Mouse (Mus musculus) intestine, embryonic 15.5 days (tissue): ENCODE measurements around the gene Tert. TPM values are rescaled to one million over a fixed set of nuclear protein-coding genes. Genes with fewer than 3 reads are reported as not detected.

ENCODE experiments used
- ATAC-seq: fragments of 200-750 bp; cut with Nextera tagmentation; 2 replicates; pipeline ENCODE4 v1.8.0; 2017; ENCODE audit warnings: moderate TSS enrichment, moderate library complexity
- H3K27ac ChIP-seq: fragments of 300-500 bp; sonication (generic); 2 replicates; pipeline ENCODE4 v1.5.1; 2015; ENCODE audit warnings: mild to moderate bottlenecking, inconsistent platforms
- H3K27me3 ChIP-seq: fragments of 300-500 bp; sonication (generic); replicated peaks from 2 replicates; pipeline ENCODE4 v1.6.1; 2015; ENCODE audit warnings: inconsistent platforms
- H3K36me3 ChIP-seq: fragments of 300-500 bp; sonication (generic); 2 replicates; pipeline ENCODE4 v1.6.1; 2015; ENCODE audit warnings: inconsistent platforms
- H3K4me1 ChIP-seq: fragments of 300-500 bp; sonication (generic); replicated peaks from 2 replicates; pipeline ENCODE4 v1.6.1; 2015; ENCODE audit warnings: inconsistent platforms
- H3K4me2 ChIP-seq: fragments of 300-500 bp; sonication (generic); replicated peaks from 2 replicates; pipeline ENCODE4 v1.6.1; 2015; ENCODE audit warnings: mild to moderate bottlenecking, inconsistent platforms
- H3K4me3 ChIP-seq: fragments of 300-500 bp; sonication (generic); replicated peaks from 2 replicates; pipeline ENCODE4 v1.5.1; 2015; ENCODE audit warnings: inconsistent platforms
- H3K9ac ChIP-seq: fragments of 300-500 bp; sonication (generic); 2 replicates; pipeline ENCODE4 v1.6.1; 2015; ENCODE audit warnings: inconsistent platforms
- H3K9me3 ChIP-seq: fragments of 300-500 bp; sonication (generic); 2 replicates; pipeline ENCODE4 v1.6.1; 2016; ENCODE audit warnings: inconsistent platforms
- WGBS: fragments of 180-500 bp; shearing (Covaris S2); methylation state at CpG from one replicate; pipeline ENCODE4 v1.1.7; 2015; 5-methylcytosine and 5-hydroxymethylcytosine counted together
- polyA plus RNA-seq: library from polyadenylated mRNA; unstranded; fragments of >200 nt; fragmentation: Nextera tagmentation; extraction: Ambion mirVana; gene quantifications from 2 replicates; pipeline ENCODE4 v1.2.1, GENCODE M21; 2015

The Tert gene
- polyA plus RNA-seq: 5.1 and 5.7 TPM in 2 replicates

GRCm38 (mm10) chr13:73626745-73627549 is at the start of gene Tert:
TSS of gene Tert (plus strand) at chr13:73626911.
- no peaks in the 10 kb centered on the region for H3K9me3 ChIP-seq
- 8% methylated on average over 47 of the region's 47 CpGs for WGBS
- peak within 1 kb of the TSS; percentile 55 for H3K9ac ChIP-seq
- H3K4me1 ChIP-seq: peaks cover 11% of the 10 kb centered on the region
- H3K36me3 ChIP-seq: no peaks in the 10 kb centered on the region
- peak within 1 kb of the TSS; percentile 97 for H3K4me2 ChIP-seq
- H3K4me3 ChIP-seq: peak within 1 kb of the TSS; percentile 62
- no peaks in the 10 kb centered on the region for H3K27me3 ChIP-seq
- peak; percentile 89 for ATAC-seq
- H3K27ac ChIP-seq: peak within 1 kb of the TSS; percentile 44; the same call in 1 of the 2 replicates

GRCm38 (mm10) chr13:73577277-73577676 is 49.4 kb upstream of the Tert start:
- H3K36me3 ChIP-seq: no peaks in the 10 kb centered on the region
- no peaks in the 10 kb centered on the region for H3K27me3 ChIP-seq
- no peak for ATAC-seq
- no peak overlapping the region for H3K4me3 ChIP-seq
- H3K27ac ChIP-seq: no peak overlapping the region
- no peaks in the 10 kb centered on the region for H3K4me1 ChIP-seq
- no peak overlapping the region for H3K4me2 ChIP-seq
- no peak overlapping the region for H3K9ac ChIP-seq
- no peaks in the 10 kb centered on the region for H3K9me3 ChIP-seq
- WGBS: 65% methylated on average over 2 of the region's 2 CpGs

GRCm38 (mm10) chr13:73591488-73591887 is 35.2 kb upstream of the Tert start:
- Histone ChIP-seq H3K4me3 (no peak overlapping the region), H3K27me3 (0 out of 2 replicates have a peak, but pooled peaks cover 3% of the 10 kb centered on the region), H3K36me3 (no peaks in the 10 kb centered on the region), H3K4me1 (no peaks in the 10 kb centered on the region), H3K9ac (no peak overlapping the region), H3K27ac (no peak overlapping the region), H3K9me3 (no peaks in the 10 kb centered on the region), H3K4me2 (no peak overlapping the region)
- 84% methylated on average over 3 of the region's 3 CpGs for WGBS
- ATAC-seq: no peak

GRCm38 (mm10) chr13:73592546-73592945 is 34.2 kb upstream of the Tert start:
- Histone ChIP-seq H3K9me3 (no peaks in the 10 kb centered on the region), H3K36me3 (no peaks in the 10 kb centered on the region), H3K4me3 (no peak overlapping the region), H3K27me3 (0 out of 2 replicates have a peak, but pooled peaks cover 3% of the 10 kb centered on the region), H3K4me1 (no peaks in the 10 kb centered on the region), H3K27ac (no peak overlapping the region), H3K9ac (no peak overlapping the region), H3K4me2 (no peak overlapping the region)
- ATAC-seq: no peak
- WGBS: 50% methylated on average over 2 of the region's 2 CpGs

GRCm38 (mm10) chr13:73596276-73596675 is 30.4 kb upstream of the Tert start:
- H3K36me3 ChIP-seq: no peaks in the 10 kb centered on the region
- H3K4me2 ChIP-seq: no peak overlapping the region
- H3K4me3 ChIP-seq: no peak overlapping the region
- ATAC-seq: no peak
- no peaks in the 10 kb centered on the region for H3K9me3 ChIP-seq
- 0 out of 2 replicates have a peak, but pooled peaks cover 3% of the 10 kb centered on the region for H3K27me3 ChIP-seq
- no peak overlapping the region for H3K9ac ChIP-seq
- H3K4me1 ChIP-seq: no peaks in the 10 kb centered on the region
- no peak overlapping the region for H3K27ac ChIP-seq
- 73% methylated on average over 4 of the region's 4 CpGs for WGBS

GRCm38 (mm10) chr13:73600217-73600616 is 26.5 kb upstream of the Tert start:
- H3K4me1 ChIP-seq: peaks cover 7% of the 10 kb centered on the region
- H3K36me3 ChIP-seq: no peaks in the 10 kb centered on the region
- no peak overlapping the region for H3K4me3 ChIP-seq
- H3K4me2 ChIP-seq: no peak overlapping the region
- H3K9ac ChIP-seq: no peak overlapping the region
- H3K27me3 ChIP-seq: 0 out of 2 replicates have a peak, but pooled peaks cover 3% of the 10 kb centered on the region
- no peak for ATAC-seq
- 76% methylated on average over 4 of the region's 4 CpGs for WGBS
- no peaks in the 10 kb centered on the region for H3K9me3 ChIP-seq
- H3K27ac ChIP-seq: no peak overlapping the region

GRCm38 (mm10) chr13:73603046-73603445 is 23.7 kb upstream of the Tert start:
- WGBS: 50% methylated on average over 4 of the region's 4 CpGs
- no peak overlapping the region for H3K27ac ChIP-seq
- peaks cover 7% of the 10 kb centered on the region for H3K4me1 ChIP-seq
- peak overlapping the region; percentile 78 for H3K4me2 ChIP-seq
- no peak for ATAC-seq
- H3K9me3 ChIP-seq: no peaks in the 10 kb centered on the region
- peak overlapping the region; percentile 77 for H3K9ac ChIP-seq
- no peaks in the 10 kb centered on the region for H3K27me3 ChIP-seq
- H3K4me3 ChIP-seq: peak overlapping the region; percentile 83
- H3K36me3 ChIP-seq: peaks cover 8% of the 10 kb centered on the region

- H3K27ac ChIP-seq: peak within 1 kb of the TSS; percentile 54; the same call in 1 of the 2 replicates
- H3K4me2 ChIP-seq: peak within 1 kb of the TSS; percentile 78
- H3K9me3 ChIP-seq: no peaks in the 10 kb centered on the region
- H3K36me3 ChIP-seq: peaks cover 10% of the 10 kb centered on the region
- peak within 1 kb of the TSS; percentile 77 for H3K9ac ChIP-seq
- no peaks in the 10 kb centered on the region for H3K27me3 ChIP-seq
- ATAC-seq: peak; percentile 99
- peaks cover 7% of the 10 kb centered on the region for H3K4me1 ChIP-seq
- WGBS: under 1% methylated on average over 53 of the region's 53 CpGs
- H3K4me3 ChIP-seq: peak within 1 kb of the TSS; percentile 83
Observed at GRCm38 (mm10) chr13:73603522-73604155, 23.1 kb upstream of the Tert start, which contains the start of gene Clptm1l. TSS of gene Clptm1l (plus strand) at chr13:73604006.

- Histone ChIP-seq H3K4me3 (peak overlapping the region; percentile 83), H3K36me3 (peaks cover 17% of the 10 kb centered on the region), H3K4me1 (peaks cover 7% of the 10 kb centered on the region), H3K9me3 (no peaks in the 10 kb centered on the region), H3K4me2 (peak overlapping the region; percentile 78), H3K27me3 (no peaks in the 10 kb centered on the region), H3K27ac (peak overlapping the region; percentile 48; the same call in 1 of the 2 replicates), H3K9ac (peak overlapping the region; percentile 77)
- WGBS: 3% methylated on average over 28 of the region's 39 CpGs
- peak; percentile 86 for ATAC-seq
Observed at GRCm38 (mm10) chr13:73604156-73604957, 22.4 kb upstream of the Tert start.

- no peak overlapping the region for H3K9ac ChIP-seq
- peaks cover 57% of the 10 kb centered on the region for H3K36me3 ChIP-seq
- no peak overlapping the region for H3K27ac ChIP-seq
- no peaks in the 10 kb centered on the region for H3K4me1 ChIP-seq
- no peaks in the 10 kb centered on the region for H3K9me3 ChIP-seq
- no peak overlapping the region for H3K4me3 ChIP-seq
- 95% methylated on average over 5 of the region's 5 CpGs for WGBS
- H3K4me2 ChIP-seq: no peak overlapping the region
- ATAC-seq: no peak
- no peaks in the 10 kb centered on the region for H3K27me3 ChIP-seq
Observed at GRCm38 (mm10) chr13:73618406-73618805, 8.3 kb upstream of the Tert start.

- peaks cover 40% of the 10 kb centered on the region for H3K36me3 ChIP-seq
- H3K27me3 ChIP-seq: no peaks in the 10 kb centered on the region
- no peaks in the 10 kb centered on the region for H3K9me3 ChIP-seq
- H3K4me1 ChIP-seq: no peaks in the 10 kb centered on the region
- no peak overlapping the region for H3K4me2 ChIP-seq
- no peak overlapping the region for H3K27ac ChIP-seq
- no peak overlapping the region for H3K9ac ChIP-seq
- WGBS: 73% methylated on average over 6 of the region's 6 CpGs
- no peak for ATAC-seq
- H3K4me3 ChIP-seq: no peak overlapping the region
Observed at GRCm38 (mm10) chr13:73620637-73621036, 6.1 kb upstream of the Tert start.

GRCm38 (mm10) chr13:73626410-73626744 is 334 bp upstream of the Tert start:
- H3K4me1 ChIP-seq: peaks cover 11% of the 10 kb centered on the region
- peak overlapping the region; percentile 62 for H3K4me3 ChIP-seq
- no peak overlapping the region for H3K27ac ChIP-seq
- H3K9me3 ChIP-seq: no peaks in the 10 kb centered on the region
- H3K9ac ChIP-seq: no peak overlapping the region; the same call in 1 of the 2 replicates
- no peaks in the 10 kb centered on the region for H3K36me3 ChIP-seq
- WGBS: 52% methylated on average over 6 of the region's 6 CpGs
- peak overlapping the region; percentile 97 for H3K4me2 ChIP-seq
- no peaks in the 10 kb centered on the region for H3K27me3 ChIP-seq
- ATAC-seq: no peak
